Mouse (Mus musculus): Measurements from ENCODE around the gene Dzank1.
A peak's percentile ranks its signal among the peaks of the same experiment; 100 is the strongest.

GRCm38 (mm10) chr2:144526981-144527820 lies at the start of gene Dzank1, which contains the start of gene Polr3f:
- TF ChIP-seq CTCF (IDR thresholded peaks at IDR 0.05; ENCODE audit: low read depth), result no peak
- TF ChIP-seq EP300 (IDR thresholded peaks at IDR 0.05; ENCODE audit: low read depth), result peak; percentile 39; the same call in 1 of the 2 replicates
